Mouse (Mus musculus) stomach, postnatal 0 days (tissue): ENCODE data around the gene Ly6g. TPM values are rescaled to one million over a fixed set of nuclear protein-coding genes. Genes with fewer than 3 reads are reported as not detected.
"Not testable (repeated sequence)": the region's sequence is repeated elsewhere in the genome, so short reads cannot be mapped to it uniquely, and the experiment has no call there.

Source experiments
- ATAC-seq: fragments of 200-750 bp; cut with Nextera tagmentation; 2 replicates; pipeline ENCODE4 v1.8.0; 2017; ENCODE audit not compliant: low FRiP score, low TSS enrichment
- DNase-seq: peaks from one replicate; pipeline ENCODE4 v3.0.0-alpha.2; 2016; ENCODE audit warnings: low spot score
- H3K27ac ChIP-seq: fragments of 300-500 bp; sonication (generic); replicated peaks from 2 replicates; pipeline ENCODE4 v1.5.1; 2014; ENCODE audit warnings: mild to moderate bottlenecking, control low read depth
- H3K27me3 ChIP-seq: fragments of 300-500 bp; sonication (generic); 2 replicates; pipeline ENCODE4 v1.6.1; 2014; ENCODE audit warnings: low read length; ENCODE audit not compliant: control insufficient read depth, insufficient read depth
- H3K36me3 ChIP-seq: fragments of 300-500 bp; sonication (generic); 2 replicates; pipeline ENCODE4 v1.6.1; 2014; ENCODE audit warnings: low read length, mixed read lengths; ENCODE audit not compliant: control insufficient read depth, insufficient read depth
- H3K4me1 ChIP-seq: fragments of 300-500 bp; sonication (generic); replicated peaks from 2 replicates; pipeline ENCODE4 v1.6.1; 2014; ENCODE audit warnings: antibody characterized with exemption; ENCODE audit not compliant: control insufficient read depth, insufficient read depth
- H3K4me2 ChIP-seq: fragments of 300-500 bp; sonication (generic); replicated peaks from 2 replicates; pipeline ENCODE4 v1.6.1; 2014; ENCODE audit warnings: low read depth, mild to moderate bottlenecking, control low read depth, moderate library complexity
- H3K4me3 ChIP-seq: fragments of 300-500 bp; sonication (generic); 2 replicates; pipeline ENCODE4 v1.5.1; 2014; ENCODE audit warnings: low read depth, low read length, control low read depth
- H3K9ac ChIP-seq: fragments of 300-500 bp; sonication (generic); 2 replicates; pipeline ENCODE4 v1.6.1; 2014; ENCODE audit warnings: mild to moderate bottlenecking, low read length, control low read depth, mixed read lengths
- H3K9me3 ChIP-seq: fragments of 300-500 bp; sonication (generic); 2 replicates; pipeline ENCODE4 v1.6.1; 2016; ENCODE audit warnings: low read length; ENCODE audit not compliant: control insufficient read depth
- CTCF ChIP-seq: IDR thresholded peaks from 2 replicates; pipeline ENCODE4 v1.5.1; 2016; ENCODE audit warnings: antibody characterized with exemption, low read depth, mild to moderate bottlenecking, moderate library complexity
- EP300 ChIP-seq: optimal IDR thresholded peaks from 2 replicates; pipeline ENCODE3; 2016; ENCODE audit warnings: antibody characterized with exemption
- WGBS: fragments of 180-500 bp; shearing (Covaris S2); extraction: QIAGEN DNeasy Blood & Tissue Kit; methylation state at CpG from one replicate; pipeline ENCODE4 v1.1.7; 2014; 5-methylcytosine and 5-hydroxymethylcytosine counted together
- polyA plus RNA-seq: library from polyadenylated mRNA; unstranded; fragments of >200 nt; fragmentation: Nextera tagmentation; extraction: Ambion mirVana; gene quantifications from 2 replicates; pipeline ENCODE4 v1.2.1, GENCODE M21; 2015

Gene Ly6g
- polyA plus RNA-seq: not detected in 2 replicates

- no peaks in the 10 kb centered on the region for H3K4me1 ChIP-seq
- H3K27ac ChIP-seq: no peak within 1 kb of the TSS
- no peak within 1 kb of the TSS for H3K9ac ChIP-seq
- no peaks in the 10 kb centered on the region for H3K27me3 ChIP-seq
- H3K9me3 ChIP-seq: no peaks in the 10 kb centered on the region
- H3K36me3 ChIP-seq: no peaks in the 10 kb centered on the region
- no peak for DNase-seq
- no peak within 1 kb of the TSS for H3K4me2 ChIP-seq
- no peak for ATAC-seq
- H3K4me3 ChIP-seq: no peak within 1 kb of the TSS
- WGBS: 80% methylated on average over 1 of the region's 1 CpGs
- TF ChIP-seq EP300 (no peak), CTCF (no peak)
Observed at GRCm38 (mm10) chr15:75154940-75155339, at the start of gene Ly6g. Gene Ly6g (plus strand): TSS chr15:75155240.

GRCm38 (mm10) chr15:75110424-75110823, 44.6 kb upstream of the Ly6g start:
- ATAC-seq, H3K4me2 ChIP-seq, H3K4me3 ChIP-seq, H3K27me3 ChIP-seq, DNase-seq, H3K27ac ChIP-seq, H3K36me3 ChIP-seq, H3K4me1 ChIP-seq, H3K9ac ChIP-seq, H3K9me3 ChIP-seq: not testable (repeated sequence)
- WGBS: 57% methylated on average over 2 of the region's 5 CpGs

- not testable (repeated sequence) for H3K36me3 ChIP-seq, H3K4me2 ChIP-seq, H3K27me3 ChIP-seq, H3K27ac ChIP-seq, H3K4me1 ChIP-seq, H3K4me3 ChIP-seq, H3K9me3 ChIP-seq, ATAC-seq, H3K9ac ChIP-seq, DNase-seq
- WGBS: 80% methylated on average over 1 of the region's 1 CpGs
Observed at GRCm38 (mm10) chr15:75111861-75112630, 43.0 kb upstream of the Ly6g start, which contains the start of gene Ly6c2. Gene Ly6c2 (minus strand): TSS chr15:75111970.

GRCm38 (mm10) chr15:75116525-75116924, 38.5 kb upstream of the Ly6g start:
- WGBS: 75% methylated on average over 2 of the region's 2 CpGs

GRCm38 (mm10) chr15:75117481-75117880, 37.6 kb upstream of the Ly6g start:
- H3K36me3 ChIP-seq, H3K9me3 ChIP-seq, H3K4me2 ChIP-seq, DNase-seq, ATAC-seq, H3K9ac ChIP-seq, H3K4me3 ChIP-seq, H3K27ac ChIP-seq, H3K27me3 ChIP-seq, H3K4me1 ChIP-seq: not testable (repeated sequence)
- WGBS: 84% methylated on average over 5 of the region's 5 CpGs

More at GRCm38 (mm10) chr15:75116525-75116924, 38.5 kb upstream of the Ly6g start:
- Histone ChIP-seq H3K4me2 (no peak overlapping the region), H3K36me3 (no peaks in the 10 kb centered on the region), H3K27me3 (no peaks in the 10 kb centered on the region), H3K9me3 (no peaks in the 10 kb centered on the region), H3K4me1 (no peaks in the 10 kb centered on the region), H3K9ac (no peak overlapping the region), H3K27ac (no peak overlapping the region), H3K4me3 (no peak overlapping the region)
- no peak for DNase-seq
- TF ChIP-seq CTCF (no peak), EP300 (no peak)
- ATAC-seq: no peak

GRCm38 (mm10) chr15:75118742-75119141, 36.3 kb upstream of the Ly6g start:
- TF ChIP-seq CTCF: peak; percentile 66
- H3K27ac ChIP-seq, H3K36me3 ChIP-seq, H3K4me2 ChIP-seq, H3K27me3 ChIP-seq, H3K4me3 ChIP-seq, H3K9me3 ChIP-seq, H3K4me1 ChIP-seq, ATAC-seq, H3K9ac ChIP-seq: not testable (repeated sequence)
- DNase-seq: peak; percentile 44
- 17% methylated on average over 5 of the region's 7 CpGs for WGBS
